Mouse (Mus musculus): Measurements from ENCODE around the gene Aif1. TPM values are rescaled to one million over a fixed set of nuclear protein-coding genes. Genes with fewer than 3 reads are reported as not detected.

The Aif1 gene
- polyA plus RNA-seq, 1 experiment from 2014 or later = 14.6 TPM

DNA sequence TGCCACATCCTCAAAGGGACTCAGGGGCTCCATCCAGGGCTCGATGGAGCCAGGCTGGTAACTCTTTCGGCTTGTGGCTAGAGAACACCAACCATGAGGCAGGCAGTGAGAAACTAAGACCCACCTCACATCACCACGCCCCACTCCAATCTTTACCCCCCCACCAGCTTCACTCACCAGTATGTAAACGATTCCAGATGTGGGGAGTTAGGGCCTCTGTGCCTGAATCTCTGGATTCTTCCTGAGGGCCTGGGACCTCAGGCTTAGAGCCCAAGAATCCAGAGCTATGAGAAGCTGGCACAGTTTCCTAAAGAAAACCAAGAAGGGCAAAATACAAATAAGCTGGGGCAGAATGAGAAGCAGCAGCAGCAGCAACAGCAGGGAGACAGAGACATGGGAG, 21.9 kb downstream of the Aif1 start:
- no peak for ATAC-seq (ENCODE audit: insufficient number of reproducible peaks, low FRiP score, low TSS enrichment, low read depth)
- H3K9me3 ChIP-seq = no peaks in the 10 kb centered on the region
- no peak overlapping the region for H3K4me2 ChIP-seq
- H3K27ac ChIP-seq = no peak overlapping the region
- peaks cover 98% of the 10 kb centered on the region for H3K36me3 ChIP-seq
- H3K4me1 ChIP-seq = peaks cover 10% of the 10 kb centered on the region
- no peak overlapping the region for H3K4me3 ChIP-seq
- H3K9ac ChIP-seq = no peak overlapping the region
- WGBS = 53% methylated on average over 4 of the region's 4 CpGs
- H3K27me3 ChIP-seq = no peaks in the 10 kb centered on the region

DNA sequence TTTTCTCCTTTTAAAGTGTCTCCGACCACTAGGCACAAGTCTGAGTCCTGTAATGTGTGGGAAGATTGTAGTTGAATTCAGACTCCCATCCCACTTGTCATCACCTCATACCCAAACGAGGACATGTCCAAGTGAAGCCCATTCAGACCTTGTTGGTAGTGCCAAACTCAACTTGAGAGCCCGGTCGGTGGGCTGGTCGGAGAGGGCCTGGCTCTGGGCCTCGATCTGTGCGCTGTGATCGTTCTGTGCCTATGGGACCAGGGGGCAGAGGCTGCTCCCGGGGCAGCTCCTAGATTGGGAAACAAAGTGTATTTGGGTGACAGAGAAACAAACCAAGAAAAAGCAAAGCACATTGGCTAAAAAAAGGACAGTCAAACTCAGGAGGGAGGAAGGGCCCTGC, 22.8 kb downstream of the Aif1 start:
- Histone ChIP-seq H3K27me3 (no peaks in the 10 kb centered on the region), H3K9me3 (no peaks in the 10 kb centered on the region), H3K36me3 (peaks cover 98% of the 10 kb centered on the region), H3K9ac (no peak overlapping the region), H3K4me3 (no peak overlapping the region), H3K27ac (no peak overlapping the region), H3K4me2 (no peak overlapping the region), H3K4me1 (peaks cover 10% of the 10 kb centered on the region)
- no peak for ATAC-seq (ENCODE audit: insufficient number of reproducible peaks, low FRiP score, low TSS enrichment, low read depth)
- WGBS = 91% methylated on average over 9 of the region's 9 CpGs

DNA sequence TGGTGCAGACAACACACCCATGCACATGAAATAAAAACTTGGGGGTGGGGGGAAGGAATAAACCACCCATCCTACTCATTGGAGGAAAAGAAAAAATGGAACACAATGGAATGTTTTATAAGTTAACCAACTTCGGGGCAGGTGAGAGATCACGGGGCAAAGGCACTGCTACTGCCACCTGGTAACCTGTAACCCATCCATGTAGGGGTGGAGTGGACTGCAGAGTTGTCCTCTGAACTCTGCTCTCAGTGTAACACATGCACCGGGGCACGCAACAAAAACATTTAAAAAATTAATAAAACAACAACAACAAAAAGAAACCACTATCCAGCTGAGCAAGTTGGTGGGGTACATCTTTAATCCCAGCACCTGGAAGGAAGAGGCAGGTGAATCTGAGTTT, 23.7 kb downstream of the Aif1 start:
- WGBS = 98% methylated on average over 4 of the region's 4 CpGs
- no peaks in the 10 kb centered on the region for H3K27me3 ChIP-seq
- H3K9ac ChIP-seq = no peak overlapping the region
- no peak overlapping the region for H3K27ac ChIP-seq
- peaks cover 10% of the 10 kb centered on the region for H3K4me1 ChIP-seq
- peaks cover 98% of the 10 kb centered on the region for H3K36me3 ChIP-seq
- no peak overlapping the region for H3K4me2 ChIP-seq
- H3K4me3 ChIP-seq = no peak overlapping the region
- H3K9me3 ChIP-seq = no peaks in the 10 kb centered on the region
- ATAC-seq (ENCODE audit: insufficient number of reproducible peaks, low FRiP score, low TSS enrichment, low read depth) = no peak

GRCm38 (mm10) chr17:35147922-35148639, 27.8 kb downstream of the Aif1 start:
- H3K27me3 ChIP-seq = no peaks in the 10 kb centered on the region
- no peak overlapping the region for H3K4me3 ChIP-seq
- H3K4me1 ChIP-seq = no peaks in the 10 kb centered on the region
- H3K4me2 ChIP-seq = no peak overlapping the region
- H3K27ac ChIP-seq = 0 out of 2 replicates have a peak overlapping the region, but pooled peaks have one; percentile 52
- H3K9me3 ChIP-seq = no peaks in the 10 kb centered on the region
- H3K9ac ChIP-seq = no peak overlapping the region
- 57% methylated on average over 5 of the region's 5 CpGs for WGBS
- peaks cover 98% of the 10 kb centered on the region for H3K36me3 ChIP-seq
- ATAC-seq (ENCODE audit: insufficient number of reproducible peaks, low FRiP score, low TSS enrichment, low read depth) = no peak

DNA sequence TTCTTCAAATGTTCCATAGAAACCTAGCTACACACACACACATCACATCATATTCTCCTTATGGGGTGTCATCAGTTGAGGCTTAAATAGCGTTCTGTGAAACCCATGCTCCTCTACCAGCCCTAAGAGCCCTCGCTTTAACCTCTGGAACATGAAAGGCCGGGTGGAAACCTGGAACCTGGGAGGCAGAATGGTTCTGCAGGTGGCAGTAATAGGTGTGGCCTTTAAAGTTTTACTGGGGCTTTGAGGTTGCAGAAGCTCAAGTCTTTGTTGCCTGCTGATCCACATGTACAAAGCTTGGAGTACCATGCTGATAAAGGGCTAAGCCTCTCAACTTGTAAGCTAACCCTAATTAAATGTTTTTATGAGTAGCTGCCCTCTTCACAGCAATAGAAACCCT, 28.5 kb downstream of the Aif1 start:
- ATAC-seq (ENCODE audit: insufficient number of reproducible peaks, low FRiP score, low TSS enrichment, low read depth) = no peak
- H3K27me3 ChIP-seq = no peaks in the 10 kb centered on the region
- no peak overlapping the region for H3K4me2 ChIP-seq
- no peaks in the 10 kb centered on the region for H3K4me1 ChIP-seq
- 39% methylated on average over 3 of the region's 3 CpGs for WGBS
- H3K4me3 ChIP-seq = no peak overlapping the region
- no peaks in the 10 kb centered on the region for H3K9me3 ChIP-seq
- H3K27ac ChIP-seq = no peak overlapping the region; the same call in 1 of the 2 replicates
- peaks cover 98% of the 10 kb centered on the region for H3K36me3 ChIP-seq
- H3K9ac ChIP-seq = no peak overlapping the region

- no peak overlapping the region for H3K9ac ChIP-seq
- H3K4me2 ChIP-seq = no peak overlapping the region
- no peak overlapping the region for H3K27ac ChIP-seq
- no peak for ATAC-seq (ENCODE audit: insufficient number of reproducible peaks, low FRiP score, low TSS enrichment, low read depth)
- no peaks in the 10 kb centered on the region for H3K9me3 ChIP-seq
- WGBS = 86% methylated on average over 5 of the region's 5 CpGs
- no peaks in the 10 kb centered on the region for H3K27me3 ChIP-seq
- no peaks in the 10 kb centered on the region for H3K4me1 ChIP-seq
- no peak overlapping the region for H3K4me3 ChIP-seq
- H3K36me3 ChIP-seq = peaks cover 98% of the 10 kb centered on the region
Measured at GRCm38 (mm10) chr17:35146139-35146538, 29.7 kb downstream of the Aif1 start.

DNA sequence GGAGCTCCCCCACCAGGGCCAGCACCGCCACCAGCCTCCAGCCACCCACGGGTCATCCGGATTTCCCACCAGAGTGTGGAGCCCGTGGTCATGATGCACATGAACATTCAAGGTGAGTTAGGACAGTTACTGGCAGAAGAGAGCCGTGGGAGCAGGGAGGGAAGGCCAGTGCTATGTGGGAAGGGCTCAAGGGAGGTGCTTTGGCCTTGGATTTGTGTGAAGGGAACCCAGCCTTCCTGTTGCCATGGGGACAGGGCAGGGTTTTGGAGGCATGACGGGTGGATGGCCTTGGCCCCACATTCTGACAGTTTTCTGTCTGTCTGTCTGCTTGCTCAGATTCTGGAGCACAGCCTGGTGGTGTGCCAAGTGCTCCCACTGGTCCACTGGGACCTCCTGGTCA, 33.9 kb downstream of the Aif1 start:
- H3K27ac ChIP-seq = no peak overlapping the region
- no peak overlapping the region for H3K9ac ChIP-seq
- no peak overlapping the region for H3K4me3 ChIP-seq
- H3K9me3 ChIP-seq = no peaks in the 10 kb centered on the region
- no peak for ATAC-seq (ENCODE audit: insufficient number of reproducible peaks, low FRiP score, low TSS enrichment, low read depth)
- no peaks in the 10 kb centered on the region for H3K27me3 ChIP-seq
- no peak overlapping the region for H3K4me2 ChIP-seq
- 90% methylated on average over 6 of the region's 6 CpGs for WGBS
- H3K36me3 ChIP-seq = peaks cover 88% of the 10 kb centered on the region
- peaks cover 8% of the 10 kb centered on the region for H3K4me1 ChIP-seq

DNA sequence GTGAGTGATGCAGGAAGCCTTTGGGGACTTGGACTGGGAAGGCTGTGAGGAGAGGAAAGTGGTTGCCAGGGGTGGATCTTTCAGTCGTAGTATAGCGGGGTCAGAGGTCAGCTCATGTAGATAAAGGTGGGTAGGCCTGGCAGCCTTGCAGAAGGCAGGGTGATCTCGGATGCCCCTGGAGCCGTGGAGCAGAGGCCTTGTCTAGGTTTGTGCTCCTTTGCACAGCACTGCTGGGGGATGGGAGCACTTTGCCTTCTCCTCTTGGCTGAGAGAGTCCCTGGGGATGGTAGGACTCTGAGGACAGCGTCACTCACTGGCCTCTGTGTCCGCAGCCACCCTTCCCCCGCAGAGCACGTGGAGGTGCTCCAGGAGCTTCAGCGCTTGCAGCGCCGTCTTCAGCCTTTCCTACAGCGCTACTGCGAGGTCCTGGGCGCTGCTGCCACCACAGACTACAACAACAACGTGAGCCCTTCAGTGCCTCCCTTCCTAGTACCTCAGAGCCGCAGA, 35.3 kb downstream of the Aif1 start:
- ATAC-seq (ENCODE audit: insufficient number of reproducible peaks, low FRiP score, low TSS enrichment, low read depth) = no peak

GRCm38 (mm10) chr17:35139269-35139668, 36.6 kb downstream of the Aif1 start:
- WGBS = 95% methylated on average over 3 of the region's 3 CpGs
- no peaks in the 10 kb centered on the region for H3K9me3 ChIP-seq
- no peak overlapping the region for H3K27ac ChIP-seq
- peaks cover 14% of the 10 kb centered on the region for H3K4me1 ChIP-seq
- no peaks in the 10 kb centered on the region for H3K27me3 ChIP-seq
- H3K36me3 ChIP-seq = peaks cover 61% of the 10 kb centered on the region
- no peak overlapping the region for H3K4me3 ChIP-seq
- ATAC-seq (ENCODE audit: insufficient number of reproducible peaks, low FRiP score, low TSS enrichment, low read depth) = no peak
- no peak overlapping the region for H3K4me2 ChIP-seq
- no peak overlapping the region for H3K9ac ChIP-seq

More for the DNA sequence above, 35.3 kb downstream of the Aif1 start:
- no peaks in the 10 kb centered on the region for H3K9me3 ChIP-seq
- H3K9ac ChIP-seq = no peak overlapping the region
- H3K27ac ChIP-seq = no peak overlapping the region
- peaks cover 14% of the 10 kb centered on the region for H3K4me1 ChIP-seq
- H3K4me2 ChIP-seq = no peak overlapping the region
- no peak overlapping the region for H3K4me3 ChIP-seq
- 81% methylated on average over 16 of the region's 16 CpGs for WGBS
- no peaks in the 10 kb centered on the region for H3K27me3 ChIP-seq
- H3K36me3 ChIP-seq = peaks cover 74% of the 10 kb centered on the region

DNA sequence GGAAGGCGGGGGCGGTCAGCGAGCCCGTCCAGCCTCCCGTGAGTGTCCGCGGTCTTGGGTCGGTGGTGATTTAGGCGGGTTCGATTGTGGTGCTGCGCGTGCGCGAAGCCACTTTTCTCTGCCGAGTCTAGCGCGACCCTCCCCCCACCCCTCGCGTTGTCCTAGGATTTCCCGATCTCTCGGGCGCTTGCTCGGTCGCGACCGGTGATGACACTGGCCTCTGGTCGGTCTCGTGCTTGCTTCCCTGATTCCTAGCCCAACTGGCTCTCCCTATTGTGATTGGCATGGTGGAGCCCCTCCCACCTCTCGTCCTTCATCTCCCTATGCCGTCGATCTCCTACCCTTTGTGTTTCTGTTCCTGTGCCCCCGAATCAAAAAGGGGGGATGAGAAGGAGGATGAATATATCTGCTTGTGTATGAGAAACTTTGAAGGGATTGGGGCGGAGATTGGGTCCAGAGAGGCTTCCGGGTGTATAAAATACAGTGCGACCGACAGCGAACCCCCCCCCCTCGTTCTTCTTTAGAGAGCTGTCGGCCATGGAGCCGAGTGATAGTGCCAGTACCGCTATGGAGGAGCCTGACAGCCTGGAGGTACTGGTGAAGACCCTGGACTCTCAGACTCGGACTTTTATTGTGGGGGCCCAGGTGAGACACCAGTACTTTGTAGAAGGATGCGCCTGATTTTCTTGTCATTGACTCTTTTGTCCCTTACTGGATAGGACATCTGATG, 40.1 kb downstream of the Aif1 start:
- Histone ChIP-seq H3K9me3 (no peaks in the 10 kb centered on the region), H3K27ac (peak overlapping the region; percentile 97), H3K9ac (peak overlapping the region; percentile 50), H3K4me1 (peaks cover 14% of the 10 kb centered on the region), H3K4me2 (peak overlapping the region; percentile 75), H3K27me3 (no peaks in the 10 kb centered on the region), H3K4me3 (peak overlapping the region; percentile 75), H3K36me3 (peaks cover 26% of the 10 kb centered on the region)
- under 1% methylated on average over 43 of the region's 43 CpGs for WGBS
- peak; percentile 38 for ATAC-seq (ENCODE audit: insufficient number of reproducible peaks, low FRiP score, low TSS enrichment, low read depth)

- Histone ChIP-seq H3K36me3 (peaks cover 25% of the 10 kb centered on the region), H3K4me2 (peak within 1 kb of the TSS; percentile 75), H3K9me3 (no peaks in the 10 kb centered on the region), H3K27me3 (no peaks in the 10 kb centered on the region), H3K4me3 (peak within 1 kb of the TSS; percentile 75), H3K4me1 (peaks cover 14% of the 10 kb centered on the region), H3K27ac (peak within 1 kb of the TSS; percentile 97), H3K9ac (peak within 1 kb of the TSS; percentile 50)
- WGBS = under 1% methylated on average over 66 of the region's 66 CpGs
- ATAC-seq (ENCODE audit: insufficient number of reproducible peaks, low FRiP score, low TSS enrichment, low read depth) = peak; percentile 94
Measured at GRCm38 (mm10) chr17:35134801-35135590, 40.9 kb downstream of the Aif1 start, which contains the start of gene Bag6. TSS of gene Bag6 (plus strand) at chr17:35135178.
